Mouse (Mus musculus): ENCODE data around the gene Gm13272.
"Not testable (repeated sequence)": the region's sequence is repeated elsewhere in the genome, so short reads cannot be mapped to it uniquely, and the experiment has no call there.

DNA sequence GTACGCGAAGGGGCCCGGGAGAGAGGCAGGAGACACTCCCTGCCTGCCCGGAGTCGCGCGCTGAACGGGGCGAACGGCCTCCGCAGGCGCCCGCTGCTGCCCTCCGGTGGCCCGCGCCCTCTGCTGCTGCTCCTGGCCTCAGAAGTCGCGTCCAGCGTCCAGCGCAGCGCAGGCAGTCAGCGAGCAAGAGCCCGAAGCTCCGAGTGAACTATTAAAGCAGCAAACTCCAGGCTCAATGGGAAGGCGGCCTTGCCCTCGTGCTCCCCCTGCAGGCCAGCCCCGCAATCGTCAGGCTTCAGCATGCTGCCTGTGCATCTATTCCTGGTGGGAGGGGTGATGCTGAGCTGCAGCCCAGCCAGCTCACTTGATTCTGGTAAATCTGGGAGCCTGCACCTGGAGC is 17.4 kb downstream of the Gm13272 start, which contains the start of gene Gm13279:
- not testable (repeated sequence) for TF ChIP-seq CTCF (IDR thresholded peaks at IDR 0.05; ENCODE audit: control insufficient read depth, insufficient read depth, insufficient replicate concordance, low read depth, low read length); POLR2A (IDR thresholded peaks at IDR 0.05; ENCODE audit: control insufficient read depth, low read depth, low read length)

Data from testis, adult 2 months (tissue).